Comparison of ENCODE assay signal across 1 mouse cellular context in the genomic region with DNA sequence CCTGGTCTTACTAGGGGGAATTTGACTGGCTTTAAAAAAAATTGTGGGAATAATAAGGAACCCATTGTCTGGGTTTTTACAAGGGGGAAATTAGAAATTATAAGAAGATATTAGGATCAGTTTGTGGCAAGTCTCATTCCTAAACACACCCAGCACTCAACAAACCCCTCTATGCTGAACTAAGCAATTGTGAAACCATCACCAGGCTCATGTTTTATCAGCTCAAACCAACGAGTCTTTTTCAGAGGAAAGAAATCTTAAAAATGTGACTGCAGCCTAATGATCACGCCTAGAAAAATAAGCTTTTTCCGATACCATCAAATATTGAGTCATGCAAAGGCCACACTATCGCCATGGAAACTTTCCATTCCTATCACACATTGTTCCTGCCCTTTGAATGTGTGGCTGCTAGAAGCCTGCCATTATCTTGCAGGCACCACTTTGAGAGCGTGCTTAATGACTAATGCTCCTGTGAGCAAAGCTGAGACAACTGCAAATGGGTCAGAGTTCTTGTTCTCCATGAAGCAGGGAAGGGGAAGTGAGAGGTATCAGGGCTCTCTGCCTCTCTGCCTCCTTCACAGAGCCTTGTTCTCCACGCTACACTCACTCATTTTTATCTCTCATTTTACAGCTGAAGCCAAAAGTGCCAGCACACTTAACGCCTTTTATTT.
A peak's percentile ranks its signal among the peaks of the same experiment; 100 is the strongest.
TF ChIP-seq lines count a peak whose summit lies in the region.

No protein-coding gene starts in this region.

TF ChIP-seq in MEL, 35 proteins besides CTCF, POLR2A, EP300 and RAD21 (continued from another document):
- TF ChIP-seq TBP (IDR thresholded peaks at IDR 0.05; ENCODE audit: low read depth, low read length) (no peak), SMC3 (IDR thresholded peaks at IDR 0.05; ENCODE audit: low read depth, low read length) (0 out of 2 replicates have a peak, but pooled peaks have one; percentile 7), RCOR1 (IDR thresholded peaks at IDR 0.05; ENCODE audit: low read depth, low read length) (peak; percentile 15; the same call in 1 of the 2 replicates), BHLHE40 (IDR thresholded peaks at IDR 0.05; ENCODE audit: borderline replicate concordance, low read depth, low read length) (no peak), CHD1 (IDR thresholded peaks at IDR 0.05; ENCODE audit: low read depth, low read length) (no peak), ELF1 (IDR thresholded peaks at IDR 0.05; ENCODE audit: low read depth, low read length) (no peak), JUND (IDR thresholded peaks at IDR 0.05; ENCODE audit: low read depth, low read length) (no peak), TCF12 (IDR thresholded peaks at IDR 0.05; ENCODE audit: low read depth, low read length) (0 out of 2 replicates have a peak, but pooled peaks have one; percentile 7), TAL1 (IDR thresholded peaks at IDR 0.05; ENCODE audit: low read length) (peak; percentile 41), MAZ (IDR thresholded peaks at IDR 0.05; ENCODE audit: low read depth, low read length) (no peak), GABPA (IDR thresholded peaks at IDR 0.05; ENCODE audit: low read depth, low read length) (no peak), ETS1 (IDR thresholded peaks at IDR 0.05; ENCODE audit: low read depth, low read length) (peak; percentile 57; the same call in 1 of the 2 replicates), MYC (IDR thresholded peaks at IDR 0.05; ENCODE audit: low read depth, low read length) (peak; percentile 60; the same call in 1 of the 2 replicates)
TF ChIP-seq in MEL: peak in this region for 9.
